Mouse (Mus musculus) thymus, adult 2 months (tissue): ENCODE measurements around the gene Rusc2. TPM values are rescaled to one million over a fixed set of nuclear protein-coding genes. Genes with fewer than 3 reads are reported as not detected.

Experiments
- DNase-seq: peaks from one replicate; pipeline ENCODE4 v3.0.0; 2021
- H3K27ac ChIP-seq: fragments of 200-500 bp; 2 replicates; pipeline ENCODE4 v1.5.1; 2012; ENCODE audit warnings: low read length, control low read depth; ENCODE audit not compliant: control insufficient read depth, insufficient read depth
- H3K27me3 ChIP-seq: fragments of 200-500 bp; 2 replicates; pipeline ENCODE4 v1.6.1; 2012; ENCODE audit warnings: mild to moderate bottlenecking, low read length, moderate library complexity, mixed read lengths; ENCODE audit not compliant: control insufficient read depth, insufficient read depth
- H3K36me3 ChIP-seq: fragments of 200-500 bp; 2 replicates; pipeline ENCODE4 v1.6.1; 2012; ENCODE audit warnings: mild to moderate bottlenecking, low read length, moderate library complexity; ENCODE audit not compliant: control insufficient read depth, insufficient read depth
- H3K4me1 ChIP-seq: fragments of 200-500 bp; replicated peaks from 2 replicates; pipeline ENCODE4 v1.6.1; 2012; ENCODE audit warnings: low read length; ENCODE audit not compliant: control insufficient read depth, insufficient read depth
- H3K4me3 ChIP-seq: fragments of 200-500 bp; 2 replicates; pipeline ENCODE4 v1.5.1; 2012; ENCODE audit warnings: mild to moderate bottlenecking, low read length, control low read depth, moderate library complexity; ENCODE audit not compliant: control insufficient read depth, insufficient read depth
- CTCF ChIP-seq: fragments of 200-500 bp; IDR thresholded peaks from 2 replicates; pipeline ENCODE4 v1.5.1; 2012; ENCODE audit warnings: mild to moderate bottlenecking, control low read depth, low read length, moderate library complexity, borderline replicate concordance; ENCODE audit not compliant: control insufficient read depth, poor library complexity, insufficient read depth; ENCODE audit errors: extremely low read depth
- POLR2A ChIP-seq: fragments of 200-500 bp; IDR thresholded peaks from 2 replicates; pipeline ENCODE4 v1.6.1; 2012; ENCODE audit warnings: mild to moderate bottlenecking, low read length, control low read depth, moderate library complexity; ENCODE audit not compliant: control insufficient read depth, poor library complexity, insufficient read depth; ENCODE audit errors: extremely low read depth
- WGBS: fragments of 180-500 bp; shearing (Covaris S2); methylation state at CpG from one replicate; pipeline ENCODE4 v1.1.7; 2018; 5-methylcytosine and 5-hydroxymethylcytosine counted together
- polyA plus RNA-seq: library from polyadenylated mRNA; depleted of rRNA; stranded (reverse); fragments of >200 nt; gene quantifications from 2 replicates; pipeline ENCODE4 v1.2.3, GENCODE M21; 2012

The Rusc2 gene
- polyA plus RNA-seq, 1 experiment = 4.2 TPM

- TF ChIP-seq CTCF = no peak
- TF ChIP-seq POLR2A = no peak
- H3K27me3 ChIP-seq = no peaks in the 10 kb centered on the region; the same call in 1 of the 2 replicates
- no peak overlapping the region for H3K4me3 ChIP-seq
- no peak for DNase-seq
- no peaks in the 10 kb centered on the region for H3K36me3 ChIP-seq
- WGBS = 15% methylated on average over 28 of the region's 28 CpGs
- H3K27ac ChIP-seq = no peak overlapping the region
- no peaks in the 10 kb centered on the region for H3K4me1 ChIP-seq
Observed at GRCm38 (mm10) chr4:43406162-43406971, 24.6 kb downstream of the Rusc2 start.

DNA sequence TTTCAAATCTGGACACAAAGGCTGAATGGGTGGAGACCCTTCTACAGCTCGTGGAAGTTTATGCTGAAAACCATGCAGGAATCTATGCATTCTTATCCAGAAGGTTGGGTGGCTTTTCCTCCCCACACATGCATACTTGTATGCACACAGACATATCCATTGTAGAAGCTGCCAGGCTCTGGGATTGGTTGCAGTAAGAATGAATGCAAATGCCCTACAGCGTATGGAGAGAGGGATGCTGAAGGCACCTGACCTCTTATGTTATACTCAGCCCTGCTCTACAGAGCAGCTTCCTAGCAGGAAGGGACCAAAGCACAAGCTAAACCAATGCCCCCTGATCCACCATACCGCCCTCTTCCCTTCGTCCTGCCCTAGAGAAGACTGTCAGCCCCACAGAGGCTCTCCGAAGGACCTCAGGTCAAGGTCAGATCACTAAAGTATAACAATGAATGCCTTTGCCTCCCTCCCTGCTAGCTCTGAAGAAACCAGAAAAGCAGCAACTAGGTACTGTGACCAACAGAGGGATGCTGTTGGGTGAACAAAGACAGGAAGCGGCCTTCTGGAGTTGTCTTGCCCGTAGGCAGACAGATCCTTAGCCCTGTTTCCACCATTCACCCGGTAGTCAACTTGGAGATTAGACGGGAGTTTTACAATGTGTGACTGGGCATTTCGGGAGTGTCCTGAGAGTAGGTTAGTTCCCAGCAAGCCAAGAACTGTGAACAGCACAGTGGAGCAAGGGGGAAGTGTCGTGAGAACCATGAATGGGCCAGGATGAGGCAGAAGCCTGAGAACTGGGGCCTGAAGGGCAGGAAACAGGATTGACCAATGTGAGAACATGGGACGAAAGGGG is 25.5 kb downstream of the Rusc2 start:
- H3K4me1 ChIP-seq = no peaks in the 10 kb centered on the region
- H3K4me3 ChIP-seq = no peak overlapping the region
- no peak for TF ChIP-seq POLR2A
- no peak for TF ChIP-seq CTCF
- no peaks in the 10 kb centered on the region for H3K36me3 ChIP-seq
- H3K27ac ChIP-seq = no peak overlapping the region
- 93% methylated on average over 12 of the region's 12 CpGs for WGBS
- no peak for DNase-seq
- H3K27me3 ChIP-seq = no peaks in the 10 kb centered on the region; the same call in 1 of the 2 replicates

- Histone ChIP-seq H3K27ac (no peak overlapping the region), H3K4me3 (no peak overlapping the region), H3K27me3 (no peaks in the 10 kb centered on the region), H3K36me3 (no peaks in the 10 kb centered on the region), H3K4me1 (no peaks in the 10 kb centered on the region)
- TF ChIP-seq CTCF (no peak), POLR2A (no peak)
- no peak for DNase-seq
- 93% methylated on average over 14 of the region's 14 CpGs for WGBS
Observed at GRCm38 (mm10) chr4:43414761-43415160, 33.0 kb downstream of the Rusc2 start.

- TF ChIP-seq POLR2A = no peak
- TF ChIP-seq CTCF = no peak
- Histone ChIP-seq H3K27me3 (no peaks in the 10 kb centered on the region), H3K4me1 (no peaks in the 10 kb centered on the region), H3K36me3 (no peaks in the 10 kb centered on the region), H3K27ac (no peak overlapping the region), H3K4me3 (no peak overlapping the region)
- DNase-seq = no peak
- 93% methylated on average over 29 of the region's 29 CpGs for WGBS
Observed at GRCm38 (mm10) chr4:43415221-43416070, 33.7 kb downstream of the Rusc2 start.

- DNase-seq = no peak
- Histone ChIP-seq H3K27me3 (no peaks in the 10 kb centered on the region), H3K27ac (no peak overlapping the region), H3K36me3 (no peaks in the 10 kb centered on the region), H3K4me3 (no peak overlapping the region), H3K4me1 (no peaks in the 10 kb centered on the region)
- whole genome bisulfite sequencing = 97% methylated on average over 22 of the region's 22 CpGs
- TF ChIP-seq POLR2A (no peak), CTCF (no peak)
Observed at GRCm38 (mm10) chr4:43416071-43416490, 34.3 kb downstream of the Rusc2 start.
